Mouse (Mus musculus): ENCODE measurements at regions not wholly inside any gene's neighbourhood (a gene's known extent, or its start where the extent isn't known, plus 50 kb on each side); places are given as distances from the start of the nearest gene placed in this dataset.

DNA sequence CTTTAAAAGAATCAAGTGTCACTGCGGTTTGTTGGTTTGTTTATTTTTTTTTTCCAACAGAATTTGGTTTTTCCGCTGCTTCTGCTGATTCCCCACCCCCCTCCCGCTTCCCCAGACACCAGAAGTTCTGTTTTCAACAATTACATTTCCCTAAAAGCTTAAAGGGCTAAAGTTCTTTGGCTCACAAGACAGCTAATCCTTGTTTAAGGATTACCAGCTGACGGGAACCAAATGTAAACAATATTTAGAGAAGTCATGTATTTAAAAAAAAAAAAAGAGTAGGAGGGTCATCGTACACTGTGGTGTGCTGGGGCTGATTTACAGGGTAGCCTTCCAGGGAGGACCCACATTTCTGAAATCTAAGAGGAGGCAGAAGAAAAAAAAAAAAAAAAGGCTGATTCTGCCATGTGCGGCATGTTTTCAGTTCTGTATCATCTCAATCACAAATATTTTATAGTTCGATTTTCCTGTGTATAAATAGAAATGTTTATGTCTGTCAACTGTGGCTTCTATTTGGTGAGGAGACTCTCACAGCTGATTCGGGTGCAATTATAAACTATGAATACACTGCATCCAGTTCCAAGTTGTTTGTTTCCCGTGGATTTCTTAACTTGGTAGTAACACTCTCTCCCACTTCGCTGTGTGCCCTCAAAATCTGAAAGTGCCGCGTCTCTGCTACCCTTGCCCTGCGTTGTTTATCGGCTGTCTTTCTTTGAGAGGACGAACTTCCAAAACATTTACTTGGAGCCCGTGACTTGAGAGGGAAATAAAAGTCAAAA is 456.3 kb upstream of the Jarid2 start:
- Histone ChIP-seq H3K36me3 (ENCODE audit: insufficient read depth, low read length) (no peaks in the 10 kb centered on the region), H3K4me1 (replicated peaks; ENCODE audit: insufficient read depth, low read length) (no peaks in the 10 kb centered on the region), H3K9ac (ENCODE audit: low read depth, low read length) (no peak overlapping the region), H3K27me3 (ENCODE audit: insufficient read depth, low read length) (no peaks in the 10 kb centered on the region), H3K27ac (no peak overlapping the region), H3K4me3 (replicated peaks; ENCODE audit: low read depth, low read length) (no peak overlapping the region), H3K4me2 (ENCODE audit: low read length) (no peak overlapping the region), H3K9me3 (replicated peaks; ENCODE audit: low read length) (no peaks in the 10 kb centered on the region)
- ATAC-seq (replicated peaks; ENCODE audit: low FRiP score, low read depth) (no peak), DNase-seq (ENCODE audit: low spot score) (peak; percentile 61)
- TF ChIP-seq CTCF (IDR thresholded peaks at IDR 0.05; ENCODE audit: low read depth), result no peak
- WGBS, result 61% methylated on average over 16 of the region's 16 CpGs

DNA sequence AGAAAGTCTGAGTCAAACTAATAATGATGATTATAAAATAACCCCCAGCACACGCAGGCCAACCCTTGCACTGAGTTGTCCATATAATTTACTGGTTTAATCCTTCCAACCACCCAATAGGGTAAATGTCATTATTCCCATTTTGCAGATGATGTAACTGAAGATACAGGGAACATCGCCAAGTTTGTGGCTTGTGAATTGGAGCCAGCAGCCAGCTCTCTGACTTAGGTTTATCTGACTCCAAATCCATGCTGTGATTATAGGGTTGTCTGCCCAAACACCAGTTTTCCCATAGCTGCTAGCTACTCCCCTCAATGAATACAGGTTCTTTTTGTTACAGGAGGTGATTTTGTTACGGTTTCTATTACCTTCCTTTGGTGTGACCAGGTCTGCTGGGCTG is 451.3 kb upstream of the Jarid2 start:
- Histone ChIP-seq H3K4me2 (ENCODE audit: low read length) (no peak overlapping the region), H3K9me3 (replicated peaks; ENCODE audit: low read length) (no peaks in the 10 kb centered on the region), H3K36me3 (ENCODE audit: insufficient read depth, low read length) (no peaks in the 10 kb centered on the region), H3K27ac (no peak overlapping the region), H3K27me3 (ENCODE audit: insufficient read depth, low read length) (no peaks in the 10 kb centered on the region), H3K4me3 (replicated peaks; ENCODE audit: low read depth, low read length) (no peak overlapping the region), H3K4me1 (replicated peaks; ENCODE audit: insufficient read depth, low read length) (no peaks in the 10 kb centered on the region; the same call in 1 of the 2 replicates), H3K9ac (ENCODE audit: low read depth, low read length) (no peak overlapping the region)
- no peak for ATAC-seq (replicated peaks; ENCODE audit: low FRiP score, low read depth)
- TF ChIP-seq CTCF (IDR thresholded peaks at IDR 0.05; ENCODE audit: low read depth), result no peak
- DNase-seq (ENCODE audit: low spot score), result no peak
- 85% methylated on average over 3 of the region's 3 CpGs for WGBS

DNA sequence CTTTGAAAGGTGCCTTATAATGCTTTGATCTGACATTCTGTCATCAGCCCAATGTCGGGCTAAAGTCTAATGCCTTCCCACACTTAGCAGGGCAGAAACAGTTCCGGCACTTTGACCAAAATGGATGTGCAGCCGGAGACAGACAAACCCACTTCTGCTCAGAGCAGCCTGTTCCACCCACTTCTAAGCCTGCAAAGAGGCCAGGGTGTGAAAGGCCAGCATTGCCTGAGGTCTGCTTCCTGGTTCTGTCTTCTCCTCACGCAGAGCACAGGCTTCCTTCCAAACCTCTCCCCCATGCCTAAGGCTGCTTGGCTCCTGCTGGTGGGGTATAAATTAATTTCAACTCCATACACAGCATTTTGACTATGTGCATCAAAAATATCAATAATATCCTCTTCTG is 450.2 kb upstream of the Jarid2 start:
- no peak for ATAC-seq (replicated peaks; ENCODE audit: low FRiP score, low read depth)
- 37% methylated on average over 4 of the region's 4 CpGs for WGBS
- Histone ChIP-seq H3K9ac (ENCODE audit: low read depth, low read length) (no peak overlapping the region), H3K36me3 (ENCODE audit: insufficient read depth, low read length) (no peaks in the 10 kb centered on the region), H3K27me3 (ENCODE audit: insufficient read depth, low read length) (no peaks in the 10 kb centered on the region), H3K4me3 (replicated peaks; ENCODE audit: low read depth, low read length) (no peak overlapping the region), H3K4me1 (replicated peaks; ENCODE audit: insufficient read depth, low read length) (no peaks in the 10 kb centered on the region; the same call in 1 of the 2 replicates), H3K4me2 (ENCODE audit: low read length) (no peak overlapping the region), H3K9me3 (replicated peaks; ENCODE audit: low read length) (no peaks in the 10 kb centered on the region), H3K27ac (no peak overlapping the region)
- TF ChIP-seq CTCF (IDR thresholded peaks at IDR 0.05; ENCODE audit: low read depth), result no peak
- no peak for DNase-seq (ENCODE audit: low spot score)

DNA sequence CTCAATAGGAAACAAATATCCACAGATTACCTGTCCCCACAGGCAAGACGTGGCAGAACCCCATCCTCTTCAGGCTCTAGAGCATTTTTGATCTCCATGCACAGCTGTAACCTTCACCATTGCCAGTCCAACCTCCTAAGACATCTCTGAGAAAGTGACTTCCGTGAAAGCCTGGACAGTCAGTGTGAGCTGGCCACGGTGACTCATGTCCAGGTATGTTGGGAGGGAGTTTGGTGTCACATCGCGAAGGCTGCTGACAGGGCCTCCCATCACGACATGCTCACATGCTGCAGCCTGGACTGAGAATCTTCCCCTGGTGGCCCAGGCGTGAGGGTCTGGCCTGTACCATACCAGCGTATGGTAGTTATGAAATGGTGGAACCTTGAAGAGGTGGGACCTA is 449.0 kb upstream of the Jarid2 start:
- no peak for TF ChIP-seq CTCF (IDR thresholded peaks at IDR 0.05; ENCODE audit: low read depth)
- Histone ChIP-seq H3K9me3 (replicated peaks; ENCODE audit: low read length) (no peaks in the 10 kb centered on the region), H3K4me2 (ENCODE audit: low read length) (no peak overlapping the region), H3K4me3 (replicated peaks; ENCODE audit: low read depth, low read length) (no peak overlapping the region), H3K27me3 (ENCODE audit: insufficient read depth, low read length) (no peaks in the 10 kb centered on the region), H3K36me3 (ENCODE audit: insufficient read depth, low read length) (no peaks in the 10 kb centered on the region), H3K9ac (ENCODE audit: low read depth, low read length) (no peak overlapping the region), H3K4me1 (replicated peaks; ENCODE audit: insufficient read depth, low read length) (no peaks in the 10 kb centered on the region; the same call in 1 of the 2 replicates), H3K27ac (no peak overlapping the region)
- WGBS, result 95% methylated on average over 8 of the region's 8 CpGs
- ATAC-seq (replicated peaks; ENCODE audit: low FRiP score, low read depth) (no peak), DNase-seq (ENCODE audit: low spot score) (no peak)

DNA sequence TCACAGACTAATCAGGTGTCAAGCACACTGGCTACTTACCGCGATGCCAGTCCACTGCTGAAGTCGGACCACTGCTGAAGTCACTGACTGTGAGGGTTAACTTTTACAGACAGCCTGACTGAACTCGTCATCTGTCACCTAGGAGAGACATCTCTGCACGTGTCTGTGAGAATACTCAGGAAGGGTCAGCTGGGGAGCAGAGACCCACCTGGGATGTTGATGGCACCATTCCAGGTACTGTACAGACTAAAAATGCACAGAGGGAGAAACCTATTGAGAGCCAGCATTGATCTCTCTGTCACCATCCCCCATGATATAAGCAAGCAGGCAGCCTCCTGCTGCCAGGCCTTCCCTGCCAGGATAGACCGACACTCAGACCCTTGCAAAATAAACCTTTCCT is 447.5 kb upstream of the Jarid2 start:
- DNase-seq (ENCODE audit: low spot score) (no peak), ATAC-seq (replicated peaks; ENCODE audit: low FRiP score, low read depth) (no peak)
- H3K9ac ChIP-seq (ENCODE audit: low read depth, low read length), result no peak overlapping the region
- no peak for TF ChIP-seq CTCF (IDR thresholded peaks at IDR 0.05; ENCODE audit: low read depth)
- no peak overlapping the region for H3K27ac ChIP-seq
- H3K9me3 ChIP-seq (replicated peaks; ENCODE audit: low read length), result no peaks in the 10 kb centered on the region
- H3K36me3 ChIP-seq (ENCODE audit: insufficient read depth, low read length), result no peaks in the 10 kb centered on the region
- H3K4me1 ChIP-seq (replicated peaks; ENCODE audit: insufficient read depth, low read length), result no peaks in the 10 kb centered on the region; the same call in 1 of the 2 replicates
- no peak overlapping the region for H3K4me3 ChIP-seq (replicated peaks; ENCODE audit: low read depth, low read length)
- no peaks in the 10 kb centered on the region for H3K27me3 ChIP-seq (ENCODE audit: insufficient read depth, low read length)
- WGBS, result 71% methylated on average over 6 of the region's 6 CpGs
- H3K4me2 ChIP-seq (ENCODE audit: low read length), result no peak overlapping the region

DNA sequence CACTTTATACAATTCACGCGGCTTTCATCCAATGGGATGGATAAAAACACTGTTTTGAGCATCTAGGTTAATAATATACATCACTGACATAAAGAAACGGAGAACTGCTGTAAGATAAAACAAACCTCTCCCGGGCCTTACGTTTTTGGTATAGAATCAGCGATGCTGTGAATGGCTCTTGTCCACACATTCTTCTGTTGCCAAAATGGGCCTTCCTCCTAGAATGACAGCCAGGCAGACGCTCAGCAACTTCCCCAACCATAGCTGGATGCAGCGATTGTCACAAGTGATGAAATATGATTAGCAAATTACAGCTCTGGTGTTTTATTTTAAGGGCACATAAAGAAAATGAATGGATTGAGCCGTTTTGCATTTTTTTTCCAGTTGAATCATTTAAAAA is 447.0 kb upstream of the Jarid2 start:
- no peaks in the 10 kb centered on the region for H3K27me3 ChIP-seq (ENCODE audit: insufficient read depth, low read length)
- no peak for DNase-seq (ENCODE audit: low spot score)
- TF ChIP-seq CTCF (IDR thresholded peaks at IDR 0.05; ENCODE audit: low read depth), result no peak
- no peak overlapping the region for H3K27ac ChIP-seq
- no peak overlapping the region for H3K9ac ChIP-seq (ENCODE audit: low read depth, low read length)
- no peak overlapping the region for H3K4me3 ChIP-seq (replicated peaks; ENCODE audit: low read depth, low read length)
- no peak for ATAC-seq (replicated peaks; ENCODE audit: low FRiP score, low read depth)
- WGBS, result 67% methylated on average over 9 of the region's 9 CpGs
- no peaks in the 10 kb centered on the region for H3K9me3 ChIP-seq (replicated peaks; ENCODE audit: low read length)
- no peak overlapping the region for H3K4me2 ChIP-seq (ENCODE audit: low read length)
- no peaks in the 10 kb centered on the region for H3K36me3 ChIP-seq (ENCODE audit: insufficient read depth, low read length)
- H3K4me1 ChIP-seq (replicated peaks; ENCODE audit: insufficient read depth, low read length), result no peaks in the 10 kb centered on the region; the same call in 1 of the 2 replicates

Measured in kidney, postnatal 0 days (tissue).